Mouse (Mus musculus) T-helper 1 cell (primary cell): ENCODE data around the gene Kdsr.

Source experiments
- in situ Hi-C: fragments of 300-600 bp; cut with MboI, MseI; formaldehyde crosslinking; loops from one replicate; pipeline ENCODE4 v1.15.1; 2025; ENCODE audit warnings: high pct_unique_total_duplicates

Gene Kdsr

DNA sequence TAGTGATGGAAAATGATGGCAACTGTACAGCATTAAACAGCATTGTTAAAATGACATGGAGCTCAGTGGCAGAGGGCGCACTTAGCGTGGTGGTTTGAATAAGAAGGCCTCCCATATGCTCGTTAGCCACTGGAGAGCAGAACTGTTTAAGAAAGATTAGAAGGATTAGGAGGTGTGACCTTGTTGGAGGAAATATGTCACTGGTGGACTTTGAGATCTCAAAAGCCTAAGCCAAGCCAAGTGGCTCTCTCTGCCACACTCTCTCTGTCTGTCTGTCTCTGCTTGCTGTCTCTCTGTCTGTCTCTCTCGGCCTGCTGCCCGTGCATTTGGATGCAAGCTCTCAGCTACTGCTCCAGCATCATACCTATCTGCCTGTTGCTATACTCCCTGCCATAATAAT lies 63.1 kb downstream of the Kdsr start:
- in situ Hi-C loops: no loop called here

DNA sequence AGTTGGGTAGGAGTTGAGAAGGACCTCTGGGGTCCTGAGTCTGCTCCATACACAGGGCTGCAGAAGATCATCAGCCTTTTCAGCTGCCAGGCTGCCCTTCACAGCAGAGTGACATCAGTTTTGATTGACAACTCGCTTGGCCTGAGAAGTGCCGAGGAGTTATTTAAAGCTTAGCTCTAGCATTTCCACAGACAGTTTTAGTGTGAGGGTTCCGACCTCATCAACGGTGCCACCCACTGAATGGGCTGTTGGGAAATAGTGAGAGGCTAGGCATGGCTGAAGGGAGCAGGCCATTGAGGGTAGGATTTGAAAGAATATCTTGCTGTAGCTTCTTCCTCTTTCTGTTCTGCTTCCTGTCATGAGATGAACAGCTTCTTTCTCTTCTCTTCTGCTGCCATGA lies 63.9 kb downstream of the Kdsr start:
- in situ Hi-C loops: no loop called here

DNA sequence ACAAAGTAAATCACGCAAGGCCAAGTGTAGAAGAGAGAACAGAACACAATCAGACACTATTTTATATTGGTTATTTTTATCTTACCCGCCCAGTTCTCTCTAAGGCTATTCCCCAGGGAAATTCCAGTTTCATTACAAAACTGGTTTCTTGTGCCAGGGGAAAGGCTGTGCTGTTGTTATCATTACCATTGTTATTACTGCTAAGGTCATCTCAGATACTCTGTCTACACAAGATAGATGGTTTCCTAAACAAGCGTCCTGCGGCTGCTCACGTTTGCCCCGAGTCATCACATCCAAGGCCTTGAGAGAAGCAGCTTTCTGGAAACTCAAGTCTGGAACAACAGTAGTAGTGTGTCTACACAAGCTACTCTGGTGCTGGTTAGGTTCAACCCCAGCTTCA lies 65.2 kb downstream of the Kdsr start:
- in situ Hi-C loops: no loop called here

GRCm38 (mm10) chr1:106692599-106692998 lies 66.9 kb downstream of the Kdsr start:
- in situ Hi-C loops: no loop called here

DNA sequence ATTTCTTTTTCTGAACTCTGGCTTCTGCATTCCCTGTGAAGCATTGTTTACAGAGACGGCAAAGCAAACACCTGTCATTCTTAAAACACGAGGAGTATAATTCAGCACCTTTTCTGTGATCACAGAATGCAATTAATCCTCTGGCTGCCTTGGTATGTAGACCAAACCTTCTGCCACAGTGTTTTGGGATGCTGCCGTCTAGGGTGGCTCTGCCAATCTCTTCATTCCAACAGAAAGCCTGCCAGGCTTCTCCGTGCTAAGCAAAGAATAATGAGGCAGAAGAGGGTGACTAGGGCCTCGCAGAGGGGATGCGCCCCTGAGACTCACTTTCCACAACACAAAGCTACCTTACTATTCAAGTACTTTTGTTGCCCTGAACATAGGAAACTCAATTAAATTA lies 68.6 kb downstream of the Kdsr start:
- in situ Hi-C loops: no loop called here

DNA sequence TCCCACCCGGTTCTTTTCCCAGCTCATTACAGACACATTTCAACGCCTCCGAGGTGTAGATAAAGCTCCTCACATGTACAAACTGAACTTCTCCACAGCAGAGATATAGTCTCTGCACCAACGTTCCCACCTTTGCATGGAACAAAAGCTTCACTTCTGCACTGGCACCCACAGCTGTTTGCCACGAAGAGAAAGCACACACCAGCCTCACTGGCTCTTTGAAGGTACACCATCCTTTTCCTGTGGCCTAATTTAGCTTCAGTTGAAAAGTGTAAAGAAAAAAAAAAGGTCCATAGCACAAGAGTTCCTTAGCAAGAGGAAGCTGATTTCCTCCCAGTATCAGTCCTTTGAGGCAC lies 71.4 kb downstream of the Kdsr start:
- in situ Hi-C loops: no loop called here

DNA sequence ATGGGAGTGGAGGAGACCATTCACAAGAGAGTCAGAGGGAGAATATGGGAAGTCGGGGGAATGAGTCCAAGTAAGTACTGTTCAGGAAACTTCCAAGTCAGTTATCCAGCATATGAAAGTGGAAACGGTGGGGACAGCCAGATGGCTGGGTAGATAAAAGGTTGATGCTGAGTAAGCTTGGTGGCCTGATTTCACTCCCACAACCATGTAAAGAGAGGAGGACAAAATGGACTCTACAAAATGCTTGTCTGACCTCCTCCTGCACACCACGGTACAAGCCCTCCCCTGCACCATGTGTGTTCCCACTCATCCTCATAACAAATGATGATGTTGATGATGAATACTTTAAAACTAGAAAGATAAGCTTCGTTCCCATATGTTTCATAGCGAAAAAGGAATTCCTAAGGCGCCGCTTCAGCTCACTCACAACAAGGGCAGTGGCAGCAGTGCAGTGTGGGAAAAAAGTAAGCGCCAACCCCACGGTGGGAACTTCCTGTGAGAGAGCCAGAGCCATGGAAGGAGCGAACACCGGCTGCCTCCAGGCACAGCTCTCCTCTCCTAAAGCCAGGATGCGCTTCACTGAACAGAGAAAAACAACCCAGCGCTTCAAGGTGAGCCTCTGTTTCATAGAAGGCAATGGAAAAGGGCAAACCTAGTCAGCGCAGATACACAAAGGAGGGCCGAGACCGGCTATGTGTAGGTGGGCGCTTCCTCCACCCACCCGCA lies 71.9 kb downstream of the Kdsr start:
- in situ Hi-C loops: no loop called here

DNA sequence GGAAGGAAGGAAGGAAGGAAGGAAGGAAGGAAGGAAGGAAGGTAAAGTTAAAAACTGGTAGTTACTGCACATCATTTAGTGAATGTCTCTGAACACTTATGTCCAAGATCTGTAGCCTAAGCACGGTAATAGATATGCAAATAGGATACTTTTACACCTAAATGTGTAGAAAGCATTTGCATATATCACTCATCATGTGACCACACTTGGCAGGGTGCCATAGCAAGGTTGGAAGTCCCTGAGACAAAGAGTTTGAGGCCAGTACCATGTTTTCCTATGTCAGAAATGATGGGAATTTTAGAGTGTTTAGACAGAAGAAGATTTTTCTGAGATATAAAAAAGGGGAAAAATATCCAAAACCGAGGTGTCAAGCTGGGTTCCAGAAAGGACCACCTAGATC lies 73.8 kb downstream of the Kdsr start:
- in situ Hi-C loops: no loop called here

- in situ Hi-C loops: no loop called here
These were observed 75.0 kb downstream of the Kdsr start for GRCm38 (mm10) chr1:106684546-106684945.

GRCm38 (mm10) chr1:106682829-106683228 lies 76.7 kb downstream of the Kdsr start:
- in situ Hi-C loops: no loop called here

- in situ Hi-C loops: no loop called here
These were observed 79.6 kb downstream of the Kdsr start for GRCm38 (mm10) chr1:106679800-106680515.

- in situ Hi-C loops: no loop called here
These were observed 81.5 kb downstream of the Kdsr start for GRCm38 (mm10) chr1:106678060-106678478.
